Mouse (Mus musculus) MEL (cell line): Measurements from ENCODE around the gene Sned1. TPM values are rescaled to one million over a fixed set of nuclear protein-coding genes. Genes with fewer than 3 reads are reported as not detected.

Experiments used
- DNase-seq: peaks from one replicate; pipeline ENCODE4 v3.0.0; 2011; ENCODE audit warnings: low read depth, low spot score
- H3K27ac ChIP-seq: 2 replicates; pipeline ENCODE4 v1.5.1; 2012; ENCODE audit warnings: low read depth, mild to moderate bottlenecking, control low read depth, low read length, moderate library complexity; ENCODE audit not compliant: control insufficient read depth
- H3K27me3 ChIP-seq, 2 experiments: fragments of 150-350 bp in 1 of 2; sonication (generic) in 1 of 2; 2 replicates each; pipeline ENCODE4 v1.6.1; 2012; ENCODE audit warnings: low read length in 2 of 2, mild to moderate bottlenecking in 2 of 2, improper control_type of control experiment in 1 of 2, moderate library complexity in 1 of 2; ENCODE audit not compliant: insufficient read depth in 2 of 2, control insufficient read depth in 1 of 2
- H3K36me3 ChIP-seq, 2 experiments: 2 replicates each; pipeline ENCODE4 v1.6.1; 2012 to 2014; ENCODE audit warnings: low read length in 2 of 2, improper control_type of control experiment in 1 of 2, inconsistent platforms in 1 of 2, mild to moderate bottlenecking in 1 of 2; ENCODE audit not compliant: insufficient read depth in 2 of 2, control insufficient read depth in 1 of 2
- H3K4me1 ChIP-seq, 2 experiments: fragments of 150-350 bp in 1 of 2; sonication (generic) in 1 of 2; 2 replicates each; pipeline ENCODE4 v1.6.1; 2012; ENCODE audit warnings: low read length in 2 of 2, improper control_type of control experiment in 1 of 2, mild to moderate bottlenecking in 1 of 2; ENCODE audit not compliant: insufficient read depth in 2 of 2, control insufficient read depth in 1 of 2
- H3K4me3 ChIP-seq, 2 experiments: fragments of 150-350 bp in 1 of 2; sonication (generic) in 1 of 2; 2 replicates each; pipeline ENCODE4 v1.5.1; 2012; ENCODE audit warnings: low read depth in 2 of 2, low read length in 2 of 2, mild to moderate bottlenecking in 2 of 2, moderate library complexity in 2 of 2, control low read depth in 1 of 2, improper control_type of control experiment in 1 of 2; ENCODE audit not compliant: control insufficient read depth in 1 of 2, insufficient read depth in 1 of 2
- H3K79me2 ChIP-seq: 2 replicates; pipeline ENCODE4 v1.6.1; 2012; ENCODE audit warnings: mild to moderate bottlenecking, low read length, moderate library complexity; ENCODE audit not compliant: control insufficient read depth, poor library complexity, insufficient read depth
- H3K9ac ChIP-seq: 2 replicates; pipeline ENCODE4 v1.6.1; 2012; ENCODE audit warnings: low read depth, mild to moderate bottlenecking, control low read depth, low read length, moderate library complexity; ENCODE audit not compliant: control insufficient read depth, poor library complexity, severe bottlenecking
- H3K9me3 ChIP-seq: fragments of 150-350 bp; sonication (generic); replicated peaks from 2 replicates; pipeline ENCODE4 v1.6.1; 2012; ENCODE audit warnings: mild to moderate bottlenecking, low read length, improper control_type of control experiment, moderate library complexity; ENCODE audit not compliant: insufficient read depth
- BHLHE40 ChIP-seq: IDR thresholded peaks from 2 replicates; pipeline ENCODE4 v1.6.1; 2012; ENCODE audit warnings: low read depth, mild to moderate bottlenecking, inconsistent platforms, low read length, improper control_type of control experiment, borderline replicate concordance
- CHD1 ChIP-seq: IDR thresholded peaks from 2 replicates; pipeline ENCODE4 v1.6.1; 2012; ENCODE audit warnings: low read depth, mild to moderate bottlenecking, inconsistent platforms, low read length, improper control_type of control experiment
- CTCF ChIP-seq, 3 experiments: IDR thresholded peaks in 2 of 3; conservative IDR thresholded peaks in 1 of 3; 2 replicates each; pipeline ENCODE4 v1.5.1; 2011 to 2012; ENCODE audit warnings: low read length in 3 of 3, low read depth in 2 of 3, mild to moderate bottlenecking in 2 of 3, improper control_type of control experiment in 1 of 3, inconsistent platforms in 1 of 3, mixed read lengths in 1 of 3, moderate library complexity in 1 of 3; ENCODE audit not compliant: control insufficient read depth in 1 of 3, insufficient read depth in 1 of 3, poor library complexity in 1 of 3, severe bottlenecking in 1 of 3
- E2F4 ChIP-seq: IDR thresholded peaks from 2 replicates; pipeline ENCODE4 v1.6.1; 2011; ENCODE audit warnings: low read depth, low read length, improper control_type of control experiment, borderline replicate concordance
- ELF1 ChIP-seq: IDR thresholded peaks from 2 replicates; pipeline ENCODE4 v1.6.1; 2014; ENCODE audit warnings: low read depth, mild to moderate bottlenecking, inconsistent platforms, low read length, improper control_type of control experiment, moderate library complexity
- ETS1 ChIP-seq: IDR thresholded peaks from 2 replicates; pipeline ENCODE4 v1.6.1; 2012; ENCODE audit warnings: low read depth, mild to moderate bottlenecking, inconsistent platforms, low read length, improper control_type of control experiment, moderate library complexity
- GABPA ChIP-seq: IDR thresholded peaks from 2 replicates; pipeline ENCODE4 v1.6.1; 2012; ENCODE audit warnings: low read depth, mild to moderate bottlenecking, inconsistent platforms, low read length, improper control_type of control experiment, moderate library complexity
- HCFC1 ChIP-seq: IDR thresholded peaks from 2 replicates; pipeline ENCODE4 v1.6.1; 2012; ENCODE audit warnings: low read depth, mild to moderate bottlenecking, inconsistent platforms, low read length, improper control_type of control experiment, moderate library complexity
- JUND ChIP-seq: IDR thresholded peaks from 2 replicates; pipeline ENCODE4 v1.6.1; 2011; ENCODE audit warnings: low read depth, mild to moderate bottlenecking, improper control_type of control experiment, low read length
- KAT2A ChIP-seq: conservative IDR thresholded peaks from 2 replicates; pipeline ENCODE4 v1.6.1; 2012; ENCODE audit warnings: low read depth, low read length, improper control_type of control experiment, inconsistent platforms
- MAFK ChIP-seq: IDR thresholded peaks from 2 replicates; pipeline ENCODE4 v1.6.1; 2011; ENCODE audit warnings: low read depth, mild to moderate bottlenecking, low read length, improper control_type of control experiment, borderline replicate concordance
- MAX ChIP-seq: IDR thresholded peaks from 2 replicates; pipeline ENCODE4 v1.6.1; 2011; ENCODE audit warnings: low read length, improper control_type of control experiment
- MEF2A ChIP-seq: IDR thresholded peaks from 2 replicates; pipeline ENCODE4 v1.6.1; 2014; ENCODE audit warnings: low read depth, mild to moderate bottlenecking, inconsistent platforms, low read length, improper control_type of control experiment; ENCODE audit not compliant: poor library complexity, insufficient replicate concordance, severe bottlenecking; ENCODE audit errors: extremely low read depth
- MXI1 ChIP-seq: IDR thresholded peaks from 2 replicates; pipeline ENCODE4 v1.6.1; 2011; ENCODE audit warnings: mild to moderate bottlenecking, low read depth, low read length, improper control_type of control experiment
- MYB ChIP-seq: IDR thresholded peaks from 2 replicates; pipeline ENCODE4 v1.6.1; 2011; ENCODE audit warnings: mild to moderate bottlenecking, low read depth, low read length, improper control_type of control experiment
- MYC ChIP-seq: IDR thresholded peaks from 2 replicates; pipeline ENCODE4 v1.6.1; 2011; ENCODE audit warnings: low read depth, mild to moderate bottlenecking, low read length, improper control_type of control experiment, moderate library complexity
- NELFE ChIP-seq: IDR thresholded peaks from 2 replicates; pipeline ENCODE4 v1.6.1; 2011; ENCODE audit warnings: low read depth, low read length, improper control_type of control experiment
- NRF1 ChIP-seq: IDR thresholded peaks from 2 replicates; pipeline ENCODE4 v1.6.1; 2014; ENCODE audit warnings: low read depth, mild to moderate bottlenecking, inconsistent platforms, low read length, improper control_type of control experiment, moderate library complexity; ENCODE audit not compliant: poor library complexity, insufficient read depth, severe bottlenecking
- POLR2A ChIP-seq, 2 experiments: IDR thresholded peaks; 2 replicates each; pipeline ENCODE4 v1.6.1; 2011 to 2012; ENCODE audit warnings: low read length in 2 of 2, mild to moderate bottlenecking in 2 of 2, control low read depth in 1 of 2, improper control_type of control experiment in 1 of 2, low read depth in 1 of 2, moderate library complexity in 1 of 2; ENCODE audit not compliant: control insufficient read depth in 1 of 2, insufficient read depth in 1 of 2, poor library complexity in 1 of 2
- POLR2AphosphoS2 ChIP-seq: IDR thresholded peaks from 2 replicates; pipeline ENCODE4 v1.6.1; 2011; ENCODE audit warnings: low read length, improper control_type of control experiment
- POLR2AphosphoS5 ChIP-seq: IDR thresholded peaks from 2 replicates; pipeline ENCODE4 v1.6.1; 2012; ENCODE audit warnings: low read depth, borderline replicate concordance, mild to moderate bottlenecking, inconsistent platforms, low read length, moderate library complexity, mixed read lengths
- RAD21 ChIP-seq: IDR thresholded peaks from 2 replicates; pipeline ENCODE4 v1.6.1; 2011; ENCODE audit warnings: mild to moderate bottlenecking, low read depth, low read length, improper control_type of control experiment
- RCOR1 ChIP-seq: IDR thresholded peaks from 2 replicates; pipeline ENCODE4 v1.6.1; 2012; ENCODE audit warnings: low read depth, mild to moderate bottlenecking, inconsistent platforms, low read length, improper control_type of control experiment
- SIN3A ChIP-seq: IDR thresholded peaks from 2 replicates; pipeline ENCODE4 v1.6.1; 2012; ENCODE audit warnings: low read length, improper control_type of control experiment, inconsistent platforms
- TCF12 ChIP-seq: IDR thresholded peaks from 2 replicates; pipeline ENCODE4 v1.6.1; 2014; ENCODE audit warnings: low read depth, mild to moderate bottlenecking, inconsistent platforms, low read length, improper control_type of control experiment, moderate library complexity
- USF1 ChIP-seq: IDR thresholded peaks from 2 replicates; pipeline ENCODE4 v1.6.1; 2014; ENCODE audit warnings: low read depth, mild to moderate bottlenecking, inconsistent platforms, low read length, improper control_type of control experiment, moderate library complexity
- ZKSCAN1 ChIP-seq: IDR thresholded peaks from 2 replicates; pipeline ENCODE4 v1.6.1; 2012; ENCODE audit warnings: low read depth, mild to moderate bottlenecking, inconsistent platforms, low read length, improper control_type of control experiment, moderate library complexity
- ZMIZ1 ChIP-seq: IDR thresholded peaks from 2 replicates; pipeline ENCODE4 v1.6.1; 2012; ENCODE audit warnings: low read depth, mild to moderate bottlenecking, inconsistent platforms, low read length, improper control_type of control experiment, moderate library complexity
- polyA plus RNA-seq, 2 experiments: library from polyadenylated mRNA; stranded (reverse) in 1 of 2; unstranded in 1 of 2; fragments of >175 nt in 1 of 2; fragments of >200 nt in 1 of 2; gene quantifications; 2 replicates each; pipeline versions ENCODE4 v1.2.1 to v1.2.4; 2012; ENCODE audit warnings: low replicate concordance in 2 of 2, low read depth in 1 of 2; ENCODE audit not compliant: insufficient read length in 2 of 2, insufficient read depth in 1 of 2, missing spikeins in 1 of 2
- total RNA-seq: library from RNA; depleted of rRNA; stranded (reverse); fragments of 300-350 nt; gene quantifications from 2 replicates; pipeline ENCODE4 v1.2.3, GENCODE M21; 2012

Gene Sned1
- total and polyA plus RNA-seq, 3 experiments: 0.12 to 0.13 TPM; not detected in 1

GRCm38 (mm10) chr1:93268246-93268645, 32.6 kb downstream of the Sned1 start:
- TF ChIP-seq CTCF (IDR thresholded peaks at IDR 0.05 in 2 of 3, conservative IDR thresholded peaks at IDR 0.05 in 1 of 3; ENCODE audit: control insufficient read depth in 1 of 3, insufficient read depth in 1 of 3, low read depth in 2 of 3, low read length in 3 of 3, poor library complexity in 1 of 3, severe bottlenecking in 1 of 3) (no peak), ZMIZ1 (no peak), MEF2A (no peak), RCOR1 (no peak), ELF1 (no peak), ETS1 (no peak), RAD21 (no peak), MAFK (no peak), ZKSCAN1 (no peak), TCF12 (no peak), MYC (no peak), HCFC1 (no peak), USF1 (no peak), POLR2A (IDR thresholded peaks at IDR 0.05; ENCODE audit: control insufficient read depth in 1 of 2, insufficient read depth in 1 of 2, low read depth in 1 of 2, low read length in 2 of 2, poor library complexity in 1 of 2) (no peak), E2F4 (no peak), MYB (no peak), SIN3A (no peak), POLR2AphosphoS5 (no peak), MXI1 (no peak), GABPA (no peak)
- peaks cover 0 to 7% of the 10 kb centered on the region in 2 experiments; a peak in 1 of 4 replicates for H3K4me1 ChIP-seq
- DNase-seq: no peak
- H3K27ac ChIP-seq: no peak overlapping the region
- no peaks in the 10 kb centered on the region for H3K9me3 ChIP-seq
- no peaks in the 10 kb centered on the region; a peak in 1 of 4 replicates for H3K36me3 ChIP-seq
- H3K4me3 ChIP-seq: no peak overlapping the region
- H3K27me3 ChIP-seq: no peaks in the 10 kb centered on the region
- no peaks in the 10 kb centered on the region for H3K79me2 ChIP-seq
- H3K9ac ChIP-seq: no peak overlapping the region

- H3K4me1 ChIP-seq: peaks cover 0 to 7% of the 10 kb centered on the region in 2 experiments; a peak in 1 of 4 replicates
- H3K9ac ChIP-seq: no peak overlapping the region
- TF ChIP-seq SIN3A (no peak), CTCF (IDR thresholded peaks at IDR 0.05 in 2 of 3, conservative IDR thresholded peaks at IDR 0.05 in 1 of 3; ENCODE audit: control insufficient read depth in 1 of 3, insufficient read depth in 1 of 3, low read depth in 2 of 3, low read length in 3 of 3, poor library complexity in 1 of 3, severe bottlenecking in 1 of 3) (no peak), KAT2A (no peak), NELFE (no peak), MEF2A (no peak), MAX (no peak), NRF1 (no peak), CHD1 (no peak), MYB (no peak), BHLHE40 (no peak), HCFC1 (no peak), RCOR1 (no peak), POLR2AphosphoS2 (no peak), MYC (no peak), ZMIZ1 (no peak), JUND (no peak)
- H3K27ac ChIP-seq: no peak overlapping the region
- H3K9me3 ChIP-seq: no peaks in the 10 kb centered on the region
- no peaks in the 10 kb centered on the region for H3K79me2 ChIP-seq
- H3K27me3 ChIP-seq: no peaks in the 10 kb centered on the region; a peak in 1 of 4 replicates
- no peaks in the 10 kb centered on the region; a peak in 1 of 4 replicates for H3K36me3 ChIP-seq
- no peak overlapping the region for H3K4me3 ChIP-seq
- DNase-seq: no peak
Measured at GRCm38 (mm10) chr1:93270516-93271240, 35.0 kb downstream of the Sned1 start.
